Mouse (Mus musculus) brain, embryonic 14.5 days (tissue): ENCODE measurements around the gene Col28a1. TPM values are rescaled to one million over a fixed set of nuclear protein-coding genes. Genes with fewer than 3 reads are reported as not detected.
A peak's percentile ranks its signal among the peaks of the same experiment; 100 is the strongest.

Experiments used
- DNase-seq: peaks from one replicate; pipeline ENCODE4 v3.0.0-alpha.2; 2011; ENCODE audit warnings: low read depth
- CTCF ChIP-seq: fragments of 200-500 bp; IDR thresholded peaks from 2 replicates; pipeline ENCODE4 v1.5.1; 2012; ENCODE audit warnings: inconsistent platforms, mild to moderate bottlenecking, moderate library complexity, borderline replicate concordance; ENCODE audit not compliant: insufficient read depth, insufficient read length; ENCODE audit errors: extremely low read depth
- POLR2A ChIP-seq: fragments of 200-500 bp; IDR thresholded peaks from 2 replicates; pipeline ENCODE4 v1.6.1; 2012; ENCODE audit warnings: mild to moderate bottlenecking, inconsistent platforms, borderline replicate concordance; ENCODE audit not compliant: poor library complexity, insufficient read depth, insufficient read length, severe bottlenecking; ENCODE audit errors: extremely low read depth
- polyA plus RNA-seq: library from polyadenylated mRNA; depleted of rRNA; stranded (reverse); fragments of >200 nt; gene quantifications from 2 replicates; pipeline ENCODE4 v1.2.3, GENCODE M21; 2012; rRNA removed

Gene Col28a1
- polyA plus RNA-seq, 1 experiment = 0.78 TPM

- no peak for DNase-seq
- no peak for TF ChIP-seq CTCF
- no peak for TF ChIP-seq POLR2A
Measured at GRCm38 (mm10) chr6:7971020-7971760, 221.2 kb downstream of the Col28a1 start.

DNA sequence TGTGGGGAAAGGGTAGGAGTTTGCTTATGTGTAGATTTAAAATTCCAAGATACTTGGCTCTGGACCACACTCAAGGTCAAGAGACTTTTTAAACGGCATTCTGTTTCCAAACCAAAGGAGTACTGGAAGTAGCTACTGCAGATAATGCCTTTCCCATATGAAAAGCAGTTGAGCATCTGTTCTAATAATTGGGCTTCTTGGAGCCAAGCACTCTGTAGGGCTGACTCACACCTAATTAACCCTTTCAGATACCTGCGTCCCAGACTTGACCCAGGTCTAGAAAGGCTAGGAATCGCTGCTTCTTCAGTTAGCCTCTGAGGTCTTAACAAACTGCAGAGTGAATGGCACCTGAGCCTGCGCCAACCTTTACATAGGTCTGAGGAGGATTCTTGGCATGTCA lies 223.0 kb downstream of the Col28a1 start:
- TF ChIP-seq POLR2A (no peak), CTCF (no peak)
- no peak for DNase-seq

DNA sequence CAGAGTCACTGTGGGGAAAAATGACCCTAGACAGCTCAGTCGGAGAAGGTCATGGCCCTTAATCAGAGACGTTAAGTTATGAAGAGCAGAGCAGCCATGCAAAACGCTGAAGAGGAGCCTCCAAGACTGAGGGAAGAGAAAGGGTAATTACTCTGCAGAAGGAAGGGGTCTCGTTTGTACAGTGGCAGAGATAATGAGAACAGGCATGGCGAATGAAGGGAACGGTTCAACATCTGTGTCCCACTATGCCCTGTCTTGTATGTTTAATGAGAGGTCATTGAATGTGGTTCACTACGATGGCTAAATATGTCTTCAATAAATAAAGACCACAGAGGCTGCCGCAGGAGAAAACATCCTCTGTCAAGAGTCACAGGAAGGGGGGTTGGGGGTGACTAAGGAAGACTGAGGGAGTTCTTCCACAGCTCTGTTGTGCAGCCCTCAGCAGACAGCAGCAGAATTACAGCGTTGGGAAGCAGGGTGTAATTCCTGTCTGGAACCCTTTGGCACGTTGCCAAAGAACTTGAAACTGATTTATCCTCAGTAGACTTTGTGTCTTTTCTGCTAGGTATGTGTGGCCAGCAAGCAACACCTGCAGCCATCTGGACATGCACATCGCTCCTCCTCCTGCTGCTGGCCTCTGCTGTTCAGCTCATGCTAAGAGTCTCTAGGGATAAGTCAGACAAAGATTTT lies 226.4 kb downstream of the Col28a1 start:
- TF ChIP-seq POLR2A (no peak), CTCF (no peak)
- peak; percentile 43 for DNase-seq

GRCm38 (mm10) chr6:7962749-7963148 lies 229.7 kb downstream of the Col28a1 start:
- DNase-seq = no peak
- TF ChIP-seq POLR2A (no peak), CTCF (no peak)

DNA sequence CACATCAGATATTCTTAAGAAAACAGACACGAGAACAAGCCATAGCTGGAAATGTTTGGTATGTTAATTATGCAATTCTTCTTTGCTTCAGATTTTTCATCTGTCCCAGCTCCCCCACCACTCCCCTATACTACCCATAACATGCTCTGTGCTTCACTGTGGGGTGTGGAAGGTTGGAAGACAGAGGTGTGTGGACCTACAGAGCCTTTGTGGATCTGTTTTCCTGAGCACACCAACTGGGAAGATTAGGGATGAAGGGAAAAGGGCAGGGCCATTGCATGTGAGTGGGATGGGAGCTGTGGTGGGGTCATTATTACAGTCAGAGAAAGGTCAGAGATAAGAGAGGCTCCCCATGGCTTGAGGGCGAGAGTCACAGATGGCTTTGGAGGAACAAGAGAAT lies 240.2 kb downstream of the Col28a1 start:
- DNase-seq = peak; percentile 52
- TF ChIP-seq POLR2A (no peak), CTCF (no peak)

DNA sequence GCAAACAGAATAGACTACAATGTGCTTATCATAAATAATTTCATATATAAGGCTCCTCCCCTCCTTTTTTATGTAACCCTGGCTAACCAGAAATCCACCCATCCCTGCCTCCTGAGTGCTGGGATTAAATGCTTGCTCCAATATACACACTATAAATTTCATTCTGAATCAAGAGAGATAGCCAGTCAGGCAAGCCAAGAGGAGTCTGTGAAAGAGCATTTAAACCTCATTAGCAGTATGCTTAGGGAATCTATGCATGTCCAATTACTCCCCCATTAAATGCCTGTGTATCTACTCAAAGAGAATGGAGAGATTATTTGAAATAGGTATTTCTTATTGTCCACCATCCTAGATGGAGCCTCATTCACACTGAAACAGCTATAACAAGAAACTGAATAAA lies 240.6 kb downstream of the Col28a1 start:
- DNase-seq = no peak
- TF ChIP-seq POLR2A = no peak
- no peak for TF ChIP-seq CTCF

Other genes with a start within 250 kb of the Col28a1 start
- 10.2 and 14.2 TPM in 2 replicates for gene Mios, start 16.6 kb upstream of the Col28a1 start, polyA plus RNA-seq
- 36.1 and 48.9 TPM in 2 replicates for gene Rpa3, start 66.6 kb upstream of the Col28a1 start, polyA plus RNA-seq
- 27.3 and 28.0 TPM in 2 replicates for gene Umad1, start 66.7 kb upstream of the Col28a1 start, polyA plus RNA-seq
- 15.5 and 22.1 TPM in 2 replicates for gene Gm45062, start 66.8 kb upstream of the Col28a1 start, polyA plus RNA-seq